Mouse (Mus musculus) T-helper 2 cell (primary cell): Measurements from ENCODE around the gene Mus81.

Experiments used
- in situ Hi-C: fragments of 300-600 bp; cut with MboI, MseI; formaldehyde crosslinking; loops from one replicate; pipeline ENCODE4 v1.15.1; 2025; ENCODE audit warnings: high pct_unique_total_duplicates

Gene Mus81

DNA sequence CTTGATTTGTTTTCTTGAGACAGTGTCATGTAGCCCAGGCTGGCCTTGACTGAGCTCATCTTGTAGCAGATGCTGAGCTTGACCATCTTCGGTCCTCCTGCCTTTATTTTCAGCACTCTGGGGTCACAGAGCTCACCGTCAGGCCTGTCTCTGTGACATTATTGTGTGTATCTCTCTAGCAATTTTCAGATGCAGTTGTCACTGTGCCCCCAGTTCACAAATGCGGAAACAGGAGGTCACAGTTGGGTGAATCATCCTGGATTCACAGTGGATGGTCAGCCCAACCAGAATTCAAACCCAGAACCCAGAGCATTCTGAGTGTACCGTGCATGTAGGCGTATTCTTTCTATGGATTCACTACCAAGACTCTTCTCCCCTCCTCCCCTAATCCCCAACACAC lies 42.5 kb downstream of the Mus81 start:
- in situ Hi-C loops = no loop called here

DNA sequence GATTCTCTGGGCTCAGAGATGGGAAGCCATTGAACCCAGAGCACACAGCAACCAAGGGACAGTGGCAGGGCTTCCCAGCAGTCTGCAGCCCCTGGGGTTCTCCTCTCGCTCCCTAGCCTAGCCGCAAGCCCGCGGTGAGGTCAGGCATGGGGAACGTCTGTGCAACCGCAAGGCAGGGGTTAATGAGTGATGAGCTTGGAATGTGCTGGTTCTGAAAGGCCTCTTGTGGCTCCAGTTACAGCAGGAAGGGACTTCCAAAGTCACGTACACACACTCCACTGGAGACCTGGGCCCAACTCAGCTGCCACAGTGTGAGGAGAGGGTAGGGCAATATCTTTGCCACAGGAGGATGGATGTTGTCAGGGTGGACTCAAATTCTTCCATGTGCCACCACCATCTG lies 43.2 kb downstream of the Mus81 start:
- in situ Hi-C loops = no loop called here

DNA sequence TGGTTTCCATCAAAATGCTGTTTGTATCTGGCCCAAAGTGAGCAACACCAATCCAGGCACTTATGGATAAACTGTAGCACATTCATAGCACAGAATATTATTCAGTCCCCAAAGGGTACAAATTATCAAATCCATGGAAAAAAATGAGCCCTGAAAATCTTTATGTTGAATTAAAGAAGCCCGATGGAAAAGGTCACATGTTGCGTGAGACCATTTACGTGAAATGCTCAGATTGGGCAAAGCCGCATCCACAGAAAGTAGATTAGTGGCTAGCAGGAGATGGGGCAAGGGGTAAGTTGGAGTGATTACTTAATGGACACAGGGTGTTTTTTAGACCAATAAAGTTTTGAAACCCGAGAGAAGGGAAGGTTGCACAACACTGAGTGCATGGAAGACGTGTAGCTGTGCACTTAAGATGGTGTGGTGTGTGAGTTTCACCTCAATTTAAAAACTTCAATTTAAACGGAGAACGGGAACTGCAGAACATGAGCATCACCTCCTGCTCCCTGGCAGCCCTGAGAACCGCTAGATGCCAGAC lies 43.8 kb downstream of the Mus81 start:
- in situ Hi-C loops = no loop called here

DNA sequence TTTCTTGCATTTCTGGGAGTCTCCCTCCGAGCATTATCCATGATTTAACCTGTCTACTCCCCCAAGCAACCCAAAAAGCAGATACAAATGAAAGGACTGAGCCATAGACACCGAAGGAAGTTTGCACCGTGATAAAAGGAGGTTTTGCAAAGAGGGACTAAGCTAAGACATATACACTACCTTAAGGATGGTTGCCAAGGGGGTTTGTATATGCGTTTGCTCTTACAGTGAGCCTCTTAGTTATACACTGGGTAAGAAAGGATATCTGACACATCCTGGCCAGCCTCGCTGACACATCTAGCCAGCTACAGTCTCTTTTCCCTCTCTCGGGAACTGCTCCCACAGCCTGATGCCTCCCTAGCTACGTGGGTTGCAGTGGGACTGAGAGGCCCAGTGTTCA lies 54.3 kb downstream of the Mus81 start:
- in situ Hi-C loops = no loop called here

DNA sequence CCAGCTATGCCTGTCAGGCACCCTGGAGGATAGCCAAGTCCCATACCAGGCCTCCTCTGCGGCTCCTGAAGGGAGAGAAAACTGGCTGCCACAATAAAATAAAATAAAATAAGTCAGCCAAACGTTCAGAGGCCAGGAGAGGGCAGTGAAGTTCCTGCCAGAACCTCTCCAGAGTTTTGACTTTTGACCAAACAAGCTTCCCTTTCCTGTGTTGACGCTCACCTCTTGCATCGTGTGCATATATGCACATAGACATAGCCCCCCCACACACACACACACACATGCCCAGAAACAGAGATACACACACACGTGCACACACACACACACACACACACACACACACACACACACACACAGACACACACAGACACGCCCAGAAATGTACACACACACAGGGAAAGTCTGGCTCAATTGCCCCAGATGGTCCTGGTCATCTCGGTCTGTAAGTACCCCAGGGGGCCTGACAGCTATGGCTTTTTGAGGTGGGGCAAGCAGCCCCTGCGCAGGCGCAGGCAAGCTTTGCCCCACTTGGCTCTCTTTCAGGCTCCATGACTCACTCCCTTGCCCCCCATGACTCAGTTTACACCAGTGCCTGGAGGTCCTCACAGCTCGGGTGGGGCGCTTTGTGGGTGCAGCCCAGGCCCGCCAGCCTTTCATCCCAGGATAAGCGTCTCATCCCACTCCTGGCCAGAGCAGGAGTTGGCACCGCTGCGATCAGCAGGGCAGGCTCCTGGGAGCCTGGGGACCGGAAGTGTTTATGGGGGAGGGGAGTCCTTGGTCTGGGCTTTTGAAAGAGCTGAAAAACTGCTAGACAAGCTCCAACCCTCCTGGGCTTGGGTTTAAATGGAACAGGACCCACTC lies 55.0 kb downstream of the Mus81 start:
- in situ Hi-C loops = no loop called here
